Mouse (Mus musculus) heart, adult 8-10 months (tissue): ENCODE data around the gene 1190005I06Rik. TPM values are rescaled to one million over a fixed set of nuclear protein-coding genes. Genes with fewer than 3 reads are reported as not detected.

Experiments
- total RNA-seq, 4 experiments: library from RNA; stranded (reverse); gene quantifications; 2 replicates each; pipeline ENCODE4 v1.2.4; 2022

1190005I06Rik gene
- total RNA-seq, 4 experiments from 2014 or later, result 3.0 to 5.7 (median 4.3) TPM

Other genes starting within 250 kb of the 1190005I06Rik start
- gene Gins2, start 58.3 kb downstream of the 1190005I06Rik start, total RNA-seq, result 1 to 10 TPM in 3 of 4 experiments, under 1 TPM in 1; 0.98 to 1.7 (median 1.7) TPM
- not detected for gene Gm27021, start 20.4 kb upstream of the 1190005I06Rik start, total RNA-seq
- 1,000 to 10,000 TPM; 4,385 to 5,037 (median 4,791) TPM for gene Cox4i1, start 20.6 kb upstream of the 1190005I06Rik start, total RNA-seq
- gene Emc8, start 20.9 kb upstream of the 1190005I06Rik start, total RNA-seq, result 10 to 100 TPM; 44.3 to 57.6 (median 46.7) TPM
- 1 to 10 TPM; 2.6 to 4.0 (median 4.0) TPM for gene Irf8, start 88.7 kb upstream of the 1190005I06Rik start, total RNA-seq